Mouse (Mus musculus): ENCODE measurements at regions not wholly inside any gene's neighbourhood (a gene's known extent, or its start where the extent isn't known, plus 50 kb on each side); places are given as distances from the start of the nearest gene placed in this dataset.

- no peak for DNase-seq (ENCODE audit: low spot score)
- TF ChIP-seq CTCF (IDR thresholded peaks at IDR 0.05; ENCODE audit: low read depth) = no peak
- no peaks in the 10 kb centered on the region for H3K4me1 ChIP-seq (ENCODE audit: insufficient read depth, low read length)
- H3K4me3 ChIP-seq (ENCODE audit: low read length) = no peak overlapping the region
- 83% methylated on average over 1 of the region's 1 CpGs for WGBS
- H3K27ac ChIP-seq = no peak overlapping the region
- no peak for ATAC-seq
- H3K4me2 ChIP-seq (ENCODE audit: low read depth, low read length) = no peak overlapping the region
- H3K9me3 ChIP-seq (ENCODE audit: low read length) = no peaks in the 10 kb centered on the region
- no peaks in the 10 kb centered on the region for H3K36me3 ChIP-seq (ENCODE audit: insufficient read depth, low read length)
- H3K27me3 ChIP-seq (ENCODE audit: insufficient read depth, low read length) = no peaks in the 10 kb centered on the region
- H3K9ac ChIP-seq (replicated peaks; ENCODE audit: low read length) = no peak overlapping the region
Observed at GRCm38 (mm10) chr16:74984207-74984606, 572.6 kb upstream of the Robo2 start.

- H3K4me3 ChIP-seq (ENCODE audit: low read length) = no peak overlapping the region
- no peaks in the 10 kb centered on the region for H3K4me1 ChIP-seq (ENCODE audit: insufficient read depth, low read length)
- H3K9ac ChIP-seq (replicated peaks; ENCODE audit: low read length) = no peak overlapping the region
- ATAC-seq (no peak), DNase-seq (ENCODE audit: low spot score) (no peak)
- no peaks in the 10 kb centered on the region for H3K36me3 ChIP-seq (ENCODE audit: insufficient read depth, low read length)
- no peak overlapping the region for H3K4me2 ChIP-seq (ENCODE audit: low read depth, low read length)
- no peak overlapping the region for H3K27ac ChIP-seq
- TF ChIP-seq CTCF (IDR thresholded peaks at IDR 0.05; ENCODE audit: low read depth) = no peak
- H3K9me3 ChIP-seq (ENCODE audit: low read length) = no peaks in the 10 kb centered on the region
- 79% methylated on average over 4 of the region's 4 CpGs for WGBS
- H3K27me3 ChIP-seq (ENCODE audit: insufficient read depth, low read length) = no peaks in the 10 kb centered on the region
Observed at GRCm38 (mm10) chr16:74966099-74966498, 554.5 kb upstream of the Robo2 start.

- Histone ChIP-seq H3K4me1 (ENCODE audit: insufficient read depth, low read length) (no peaks in the 10 kb centered on the region), H3K4me3 (ENCODE audit: low read length) (no peak overlapping the region), H3K36me3 (ENCODE audit: insufficient read depth, low read length) (no peaks in the 10 kb centered on the region), H3K9ac (replicated peaks; ENCODE audit: low read length) (no peak overlapping the region), H3K4me2 (ENCODE audit: low read depth, low read length) (no peak overlapping the region), H3K27ac (no peak overlapping the region), H3K9me3 (ENCODE audit: low read length) (no peaks in the 10 kb centered on the region), H3K27me3 (ENCODE audit: insufficient read depth, low read length) (no peaks in the 10 kb centered on the region)
- ATAC-seq = no peak
- no peak for DNase-seq (ENCODE audit: low spot score)
- 72% methylated on average over 4 of the region's 4 CpGs for WGBS
- no peak for TF ChIP-seq CTCF (IDR thresholded peaks at IDR 0.05; ENCODE audit: low read depth)
Observed at GRCm38 (mm10) chr16:74929739-74930138, 518.1 kb upstream of the Robo2 start.

- TF ChIP-seq CTCF (IDR thresholded peaks at IDR 0.05; ENCODE audit: low read depth) = no peak
- peak overlapping the region; percentile 16; the same call in 1 of the 2 replicates for H3K4me2 ChIP-seq (ENCODE audit: low read depth, low read length)
- peak; percentile 65 for DNase-seq (ENCODE audit: low spot score)
- H3K9me3 ChIP-seq (ENCODE audit: low read length) = no peaks in the 10 kb centered on the region
- no peak overlapping the region for H3K4me3 ChIP-seq (ENCODE audit: low read length)
- WGBS = 34% methylated on average over 7 of the region's 7 CpGs
- H3K4me1 ChIP-seq (ENCODE audit: insufficient read depth, low read length) = no peaks in the 10 kb centered on the region
- no peak overlapping the region; the same call in 1 of the 2 replicates for H3K27ac ChIP-seq
- no peaks in the 10 kb centered on the region for H3K27me3 ChIP-seq (ENCODE audit: insufficient read depth, low read length)
- peak; percentile 76 for ATAC-seq
- H3K9ac ChIP-seq (replicated peaks; ENCODE audit: low read length) = no peak overlapping the region
- no peaks in the 10 kb centered on the region for H3K36me3 ChIP-seq (ENCODE audit: insufficient read depth, low read length)
Observed at GRCm38 (mm10) chr16:74900835-74901234, 489.2 kb upstream of the Robo2 start.

- WGBS = 23% methylated on average over 1 of the region's 1 CpGs
- no peak for ATAC-seq
- Histone ChIP-seq H3K9me3 (ENCODE audit: low read length) (no peaks in the 10 kb centered on the region), H3K4me3 (ENCODE audit: low read length) (no peak overlapping the region), H3K4me1 (ENCODE audit: insufficient read depth, low read length) (no peaks in the 10 kb centered on the region), H3K4me2 (ENCODE audit: low read depth, low read length) (no peak overlapping the region), H3K27ac (no peak overlapping the region), H3K27me3 (ENCODE audit: insufficient read depth, low read length) (no peaks in the 10 kb centered on the region), H3K9ac (replicated peaks; ENCODE audit: low read length) (no peak overlapping the region), H3K36me3 (ENCODE audit: insufficient read depth, low read length) (no peaks in the 10 kb centered on the region)
- DNase-seq (ENCODE audit: low spot score) = no peak
- TF ChIP-seq CTCF (IDR thresholded peaks at IDR 0.05; ENCODE audit: low read depth) = no peak
Observed at GRCm38 (mm10) chr16:74887724-74888123, 476.1 kb upstream of the Robo2 start.

- no peaks in the 10 kb centered on the region for H3K9me3 ChIP-seq (ENCODE audit: low read length)
- H3K4me2 ChIP-seq (ENCODE audit: low read depth, low read length) = no peak overlapping the region
- H3K36me3 ChIP-seq (ENCODE audit: insufficient read depth, low read length) = no peaks in the 10 kb centered on the region
- DNase-seq (ENCODE audit: low spot score) (no peak), ATAC-seq (no peak)
- H3K9ac ChIP-seq (replicated peaks; ENCODE audit: low read length) = no peak overlapping the region
- no peaks in the 10 kb centered on the region for H3K27me3 ChIP-seq (ENCODE audit: insufficient read depth, low read length)
- H3K4me1 ChIP-seq (ENCODE audit: insufficient read depth, low read length) = no peaks in the 10 kb centered on the region
- H3K4me3 ChIP-seq (ENCODE audit: low read length) = no peak overlapping the region
- 92% methylated on average over 3 of the region's 3 CpGs for WGBS
- no peak for TF ChIP-seq CTCF (IDR thresholded peaks at IDR 0.05; ENCODE audit: low read depth)
- H3K27ac ChIP-seq = no peak overlapping the region
Observed at GRCm38 (mm10) chr16:74878603-74879002, 467.0 kb upstream of the Robo2 start.

GRCm38 (mm10) chr16:74873756-74874155 lies 462.1 kb upstream of the Robo2 start:
- Histone ChIP-seq H3K4me2 (ENCODE audit: low read depth, low read length) (no peak overlapping the region), H3K27me3 (ENCODE audit: insufficient read depth, low read length) (no peaks in the 10 kb centered on the region), H3K9me3 (ENCODE audit: low read length) (no peaks in the 10 kb centered on the region), H3K9ac (replicated peaks; ENCODE audit: low read length) (no peak overlapping the region), H3K4me3 (ENCODE audit: low read length) (no peak overlapping the region), H3K36me3 (ENCODE audit: insufficient read depth, low read length) (no peaks in the 10 kb centered on the region), H3K27ac (no peak overlapping the region), H3K4me1 (ENCODE audit: insufficient read depth, low read length) (no peaks in the 10 kb centered on the region)
- DNase-seq (ENCODE audit: low spot score) (no peak), ATAC-seq (no peak)
- no peak for TF ChIP-seq CTCF (IDR thresholded peaks at IDR 0.05; ENCODE audit: low read depth)
